Mouse (Mus musculus) hindbrain, embryonic 13.5 days (tissue): ENCODE measurements at regions not wholly inside any gene's neighbourhood (a gene's known extent, or its start where the extent isn't known, plus 50 kb on each side); places are given as distances from the start of the nearest gene placed in this dataset.
A peak's percentile ranks its signal among the peaks of the same experiment; 100 is the strongest.

Source experiments
- ATAC-seq: fragments of 200-750 bp; cut with Nextera tagmentation; 2 replicates; pipeline ENCODE4 v1.8.0; 2017; ENCODE audit warnings: moderate TSS enrichment; ENCODE audit not compliant: low FRiP score
- H3K27ac ChIP-seq: fragments of 300-500 bp; sonication (generic); 2 replicates; pipeline ENCODE4 v1.5.1; 2015; ENCODE audit warnings: inconsistent platforms, mild to moderate bottlenecking, moderate library complexity
- H3K27me3 ChIP-seq: fragments of 300-500 bp; sonication (generic); 2 replicates; pipeline ENCODE4 v1.6.1; 2015; ENCODE audit warnings: mild to moderate bottlenecking, inconsistent platforms
- H3K36me3 ChIP-seq: fragments of 300-500 bp; sonication (generic); 2 replicates; pipeline ENCODE4 v1.6.1; 2015; ENCODE audit warnings: mild to moderate bottlenecking, inconsistent platforms
- H3K4me1 ChIP-seq: fragments of 300-500 bp; sonication (generic); replicated peaks from 2 replicates; pipeline ENCODE4 v1.6.1; 2015; ENCODE audit warnings: inconsistent platforms
- H3K4me2 ChIP-seq: fragments of 300-500 bp; sonication (generic); 2 replicates; pipeline ENCODE4 v1.6.1; 2015; ENCODE audit warnings: inconsistent platforms, mild to moderate bottlenecking, moderate library complexity
- H3K4me3 ChIP-seq: fragments of 300-500 bp; sonication (generic); 2 replicates; pipeline ENCODE4 v1.5.1; 2015; ENCODE audit warnings: mild to moderate bottlenecking, inconsistent platforms
- H3K9ac ChIP-seq: fragments of 300-500 bp; sonication (generic); 2 replicates; pipeline ENCODE4 v1.6.1; 2015; ENCODE audit warnings: mild to moderate bottlenecking, inconsistent platforms
- H3K9me3 ChIP-seq: fragments of 300-500 bp; sonication (generic); 2 replicates; pipeline ENCODE4 v1.6.1; 2016; ENCODE audit warnings: inconsistent platforms
- WGBS: fragments of 180-500 bp; shearing (Covaris S2); methylation state at CpG from one replicate; pipeline ENCODE4 v1.1.7; 2015; 5-methylcytosine and 5-hydroxymethylcytosine counted together

- 0 out of 2 replicates have a peak, but pooled peaks have one; percentile 49 for ATAC-seq
- WGBS, result 70% methylated on average over 8 of the region's 8 CpGs
- no peaks in the 10 kb centered on the region for H3K9me3 ChIP-seq
- H3K27me3 ChIP-seq, result no peaks in the 10 kb centered on the region
- H3K27ac ChIP-seq, result no peak overlapping the region
- no peak overlapping the region for H3K9ac ChIP-seq
- no peaks in the 10 kb centered on the region for H3K36me3 ChIP-seq
- no peak overlapping the region for H3K4me3 ChIP-seq
- no peak overlapping the region for H3K4me2 ChIP-seq
- no peaks in the 10 kb centered on the region for H3K4me1 ChIP-seq
Observed at GRCm38 (mm10) chr10:48877477-48878473, 910.8 kb downstream of the Grik2 start.

- 86% methylated on average over 1 of the region's 1 CpGs for WGBS
- Histone ChIP-seq H3K4me2 (no peak overlapping the region), H3K36me3 (no peaks in the 10 kb centered on the region), H3K9me3 (no peaks in the 10 kb centered on the region), H3K4me1 (no peaks in the 10 kb centered on the region), H3K27me3 (no peaks in the 10 kb centered on the region), H3K9ac (no peak overlapping the region), H3K27ac (no peak overlapping the region), H3K4me3 (no peak overlapping the region)
- no peak for ATAC-seq
Observed at GRCm38 (mm10) chr10:48872978-48873377, 915.6 kb downstream of the Grik2 start.
